Mouse (Mus musculus): ENCODE results near the gene Ssc4d.
A peak's percentile ranks its signal among the peaks of the same experiment; 100 is the strongest.

The Ssc4d gene

DNA sequence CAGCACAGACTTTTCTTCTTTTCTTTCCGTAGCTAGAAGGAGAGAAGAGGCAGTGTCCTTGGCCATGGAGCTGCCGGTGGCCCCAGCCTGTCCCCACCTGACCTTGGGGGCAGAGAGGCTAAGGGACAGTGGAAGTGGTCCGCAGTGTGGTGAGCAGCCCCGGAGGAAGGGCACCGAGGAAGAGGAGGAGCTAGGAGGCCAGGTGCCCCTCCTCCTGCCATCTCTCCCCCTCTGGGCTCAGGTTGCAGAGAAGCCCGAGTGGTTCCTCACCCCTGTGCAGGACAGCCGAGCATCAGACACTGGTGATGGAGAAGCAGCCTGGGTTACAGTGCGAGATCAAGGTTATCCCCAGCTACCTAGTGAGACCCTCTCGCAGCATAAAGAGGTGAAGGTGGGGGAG is at the start of gene Ssc4d:
Gene Ssc4d (minus strand): TSS at position 167 of the 400 bp plus-strand sequence.
- no peak for DNase-seq

DNA sequence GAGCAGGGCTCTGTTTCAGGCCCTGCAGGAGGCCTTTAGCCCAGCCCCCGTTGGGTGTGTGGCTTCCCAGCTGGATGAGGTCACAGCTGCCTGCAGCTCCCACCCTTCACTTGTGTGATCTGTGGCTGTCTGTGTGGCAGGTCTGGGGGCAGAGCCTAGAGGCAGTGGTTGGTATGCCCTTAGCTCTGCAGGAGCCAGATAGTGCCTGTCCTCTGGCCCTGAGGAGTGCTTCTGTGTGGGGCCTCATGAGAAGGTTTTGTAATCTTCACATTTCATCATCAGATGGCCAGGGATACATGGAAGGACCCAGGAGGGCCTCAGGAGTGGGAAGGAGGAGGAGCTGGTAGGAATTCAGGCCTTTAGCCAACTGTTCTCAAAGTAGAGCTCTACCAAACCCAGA is 45.6 kb upstream of the Ssc4d start:
- DNase-seq, result no peak

DNA sequence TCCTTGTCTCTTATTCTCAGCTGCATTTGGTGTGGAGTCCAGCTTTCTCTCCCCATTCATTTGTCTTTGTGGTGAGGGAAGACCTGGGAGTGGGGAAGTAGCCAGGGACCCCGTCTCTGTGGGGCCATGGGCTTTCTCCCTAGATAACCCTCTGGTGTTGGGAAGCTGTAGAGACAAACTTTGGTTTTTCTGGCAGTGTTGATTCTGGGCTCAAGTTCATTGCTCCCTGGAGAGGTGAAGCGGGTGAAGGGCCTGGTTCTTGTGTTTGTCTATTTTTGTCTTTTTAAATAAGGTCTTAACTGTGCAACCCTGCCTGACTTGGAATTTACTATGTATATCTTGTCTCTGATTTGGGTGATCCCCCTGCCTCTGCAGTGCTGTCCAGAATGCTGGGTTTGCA is 44.4 kb upstream of the Ssc4d start:
- DNase-seq, result no peak

DNA sequence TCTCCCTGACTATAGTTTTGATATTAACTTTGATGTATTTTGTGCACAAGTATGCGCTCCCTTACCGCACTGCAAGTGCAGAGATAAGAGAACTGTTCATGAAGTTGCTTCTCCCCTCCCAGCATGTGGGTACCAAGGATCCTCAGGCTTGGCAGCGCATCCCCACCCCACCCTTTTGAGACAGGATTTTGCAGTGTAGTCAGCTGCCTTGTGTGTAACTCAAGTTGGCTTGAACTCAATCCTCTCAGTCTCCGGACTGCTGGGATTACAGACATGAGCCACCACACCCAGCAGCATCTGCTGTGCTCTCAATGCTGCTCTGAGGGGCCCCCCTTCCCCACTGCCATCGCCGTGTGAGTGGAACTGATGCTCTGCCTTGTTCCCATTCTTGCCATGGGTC is 42.9 kb upstream of the Ssc4d start:
- DNase-seq, result no peak

DNA sequence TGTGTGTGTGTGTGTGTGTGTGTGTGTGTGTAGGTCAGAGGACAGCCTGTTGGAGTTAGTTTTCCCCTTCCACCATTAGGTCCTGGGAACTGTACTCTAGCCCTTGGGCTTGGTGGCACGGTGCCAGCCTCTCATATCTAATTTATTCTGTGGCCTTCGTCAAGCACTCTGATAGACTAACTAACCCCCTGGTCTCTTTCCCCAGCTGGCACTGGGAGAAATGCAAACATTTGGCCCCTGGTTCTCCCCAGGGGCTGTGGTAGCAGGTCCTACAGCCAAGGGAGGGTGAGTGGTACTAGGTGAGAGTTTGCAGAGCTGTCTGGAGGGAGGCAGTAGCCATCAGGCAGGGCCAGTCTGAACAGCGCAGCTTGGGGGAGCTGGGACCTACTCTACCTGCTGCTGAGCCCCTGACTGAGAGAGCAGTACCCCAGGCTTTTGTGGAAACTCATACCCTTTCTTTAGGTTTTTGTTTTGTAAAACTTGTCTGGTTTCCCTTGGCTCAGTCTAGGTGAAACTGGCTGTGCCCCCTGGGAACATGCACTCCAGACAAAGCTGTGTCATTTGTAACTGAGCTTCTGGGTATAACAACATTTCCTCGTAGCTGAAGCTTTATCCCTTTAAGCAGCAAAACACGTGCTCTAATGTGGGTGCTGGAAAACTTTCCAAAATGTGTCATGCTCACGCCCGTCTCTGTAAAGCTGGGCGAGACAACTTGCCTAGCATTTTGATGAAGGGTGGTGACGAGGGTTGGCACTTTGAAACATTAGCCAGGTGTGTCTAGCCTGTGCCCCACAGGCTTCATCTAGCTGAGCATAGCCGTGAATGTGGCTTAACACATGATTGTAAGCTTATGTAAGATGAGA is 41.9 kb upstream of the Ssc4d start:
- DNase-seq, result peak in 1 of 2 experiments; percentile 18

DNA sequence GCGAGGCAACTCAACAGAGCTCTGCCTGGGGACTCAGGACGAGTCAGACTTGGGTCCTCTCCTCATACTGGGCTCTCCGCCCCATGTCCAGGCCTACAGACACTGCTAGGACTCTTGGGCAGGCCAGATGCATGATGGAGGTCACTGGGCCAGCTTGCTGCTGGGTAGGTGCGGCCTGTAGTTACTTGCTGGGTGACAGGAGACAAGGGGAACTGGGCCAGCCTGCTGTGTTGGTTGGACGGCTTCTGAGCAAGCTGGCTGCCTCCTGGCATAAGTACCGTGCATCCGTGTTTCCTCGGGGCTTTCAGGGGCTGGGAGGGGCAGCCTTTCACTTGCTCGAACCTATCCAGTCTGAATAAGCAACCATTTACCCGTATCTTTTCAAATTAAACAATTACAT is 41.3 kb upstream of the Ssc4d start:
- no peak for DNase-seq

DNA sequence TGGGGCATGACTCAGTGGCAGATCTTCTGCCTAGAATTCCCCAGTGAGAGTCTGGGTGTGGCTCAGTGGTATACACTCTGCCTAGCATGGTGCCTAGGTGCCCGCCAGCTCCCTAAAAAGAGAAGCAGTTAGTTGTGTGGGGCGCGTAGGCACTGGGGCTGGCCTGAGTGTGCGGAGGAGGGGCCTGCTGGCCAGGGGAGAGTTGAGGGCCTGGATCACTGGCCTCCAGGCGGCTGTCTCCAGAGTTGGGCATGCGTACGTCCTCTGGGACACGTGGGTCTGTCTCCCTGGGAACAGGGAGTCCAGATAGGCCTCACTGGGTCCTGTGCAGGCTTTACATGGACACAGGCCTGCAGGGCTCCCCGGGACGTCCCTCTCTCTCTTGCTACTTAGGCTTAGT is 40.5 kb upstream of the Ssc4d start:
- no peak for DNase-seq

DNA sequence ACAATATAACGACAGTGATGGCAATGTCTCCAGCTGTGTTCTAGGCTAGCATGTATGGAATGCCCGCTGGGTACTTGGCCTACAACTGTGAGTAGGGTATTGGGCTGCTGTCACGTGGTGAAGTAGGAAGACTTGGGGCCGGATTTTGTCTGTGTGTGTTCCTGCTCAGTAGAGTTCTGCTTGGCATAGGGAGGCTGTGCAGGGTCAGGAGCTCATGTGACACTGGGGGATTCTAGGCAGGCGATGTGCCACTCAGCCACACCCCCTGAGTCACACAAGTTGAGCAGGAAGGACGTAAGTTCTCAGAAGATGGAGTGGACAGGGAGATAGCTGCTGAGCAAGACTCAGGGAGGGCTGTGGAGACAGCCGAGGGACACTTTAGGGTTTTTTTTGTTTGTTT is 33.4 kb upstream of the Ssc4d start:
- no peak for DNase-seq

DNA sequence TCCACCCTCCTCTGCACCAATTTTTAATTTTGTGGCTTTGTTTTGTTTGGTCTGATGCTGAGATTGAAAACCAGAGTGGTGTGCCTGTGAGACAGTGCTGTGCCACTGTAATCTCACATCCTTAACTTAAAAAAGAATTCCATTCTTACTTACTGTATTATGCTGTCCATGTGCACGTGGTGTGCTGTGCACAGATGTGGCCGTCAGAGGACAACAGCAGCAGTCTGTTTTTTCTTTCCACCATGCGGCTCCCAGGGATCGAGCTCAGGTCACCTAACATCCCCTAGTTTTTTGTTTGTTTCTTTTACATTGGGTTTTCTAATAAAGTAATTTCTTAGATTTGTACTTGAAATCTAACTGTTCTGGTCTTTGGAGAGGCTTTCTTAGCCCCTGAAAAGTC is 30.2 kb upstream of the Ssc4d start:
- DNase-seq, result no peak

DNA sequence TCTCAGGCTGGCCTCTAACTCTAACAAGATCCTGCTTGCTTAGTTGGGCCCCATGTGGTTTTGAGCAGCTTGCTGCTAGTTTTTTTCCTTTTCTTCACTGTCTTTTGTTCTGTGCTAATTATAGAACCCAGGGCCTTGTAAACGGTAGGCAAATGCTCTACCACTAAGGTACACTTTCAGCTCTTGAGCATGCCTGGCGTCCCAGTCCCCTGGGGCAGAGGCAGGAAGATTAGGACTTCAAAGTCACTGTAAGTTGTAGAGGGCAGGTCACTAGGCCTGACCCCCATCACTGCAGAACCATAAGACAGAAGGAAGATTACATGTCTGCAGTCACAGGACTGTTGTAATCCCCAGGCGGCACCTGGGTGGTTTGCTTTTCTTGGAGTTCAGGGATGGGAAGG is 28.4 kb upstream of the Ssc4d start:
- no peak for DNase-seq

DNA sequence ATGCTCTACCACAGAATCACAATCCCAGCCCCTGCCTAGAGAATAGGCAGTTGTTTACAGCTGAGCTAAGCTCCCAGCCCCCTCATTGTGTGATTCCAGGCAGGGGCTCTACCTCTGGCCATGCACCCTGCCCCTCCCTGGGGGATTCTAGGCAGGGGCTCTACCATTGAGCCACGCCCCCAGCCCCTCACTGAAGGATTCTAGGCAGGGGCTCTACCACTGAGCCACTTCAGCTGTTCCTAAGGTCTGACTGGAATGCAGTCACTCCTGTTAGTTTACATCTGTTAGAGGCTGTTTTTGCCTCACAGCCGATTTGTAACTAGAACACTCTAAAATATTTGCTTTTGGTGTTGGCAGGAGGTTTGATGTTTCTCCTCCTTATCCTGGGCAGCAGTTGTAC is 28.0 kb upstream of the Ssc4d start:
- DNase-seq, result no peak

DNA sequence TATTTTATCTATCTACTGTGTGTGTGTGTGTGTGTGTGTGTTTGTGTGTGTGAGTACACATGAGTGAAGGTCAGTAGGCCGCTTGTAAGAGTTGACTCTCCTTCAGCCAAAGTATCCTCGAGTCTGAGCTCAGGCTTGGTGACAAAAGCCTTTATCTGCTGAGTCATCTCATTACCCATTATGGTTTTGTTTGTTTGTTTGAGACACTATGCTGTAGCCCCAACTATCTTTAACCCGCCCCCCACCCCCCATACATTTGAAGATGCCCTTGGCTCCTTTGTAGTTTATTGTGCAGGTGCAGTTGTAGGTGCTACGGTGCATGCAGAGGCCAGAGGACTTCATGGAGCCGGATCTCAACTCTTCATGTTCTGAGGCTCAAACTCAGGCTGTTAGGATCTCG is 26.9 kb upstream of the Ssc4d start:
- DNase-seq, result no peak

DNA sequence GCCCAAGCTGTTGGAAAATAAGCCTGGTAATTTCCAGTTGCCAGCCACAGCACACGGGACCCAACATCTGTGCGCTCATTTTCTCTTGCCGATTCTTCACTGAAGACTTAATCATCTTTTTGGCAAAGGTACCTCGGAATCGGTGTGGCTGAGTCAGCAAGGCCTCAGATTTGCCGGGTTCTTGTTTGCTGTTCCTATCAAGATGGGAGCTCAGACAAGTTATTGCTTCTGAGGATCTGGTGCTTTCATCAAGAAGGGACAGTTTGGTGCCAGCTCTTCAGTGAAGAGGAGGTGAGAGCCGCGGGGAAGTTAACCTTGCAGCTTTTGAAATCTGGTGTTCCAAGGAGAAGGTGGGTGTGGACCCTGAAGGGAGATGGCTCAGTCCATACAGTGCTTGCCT is 21.8 kb upstream of the Ssc4d start:
- no peak for DNase-seq

DNA sequence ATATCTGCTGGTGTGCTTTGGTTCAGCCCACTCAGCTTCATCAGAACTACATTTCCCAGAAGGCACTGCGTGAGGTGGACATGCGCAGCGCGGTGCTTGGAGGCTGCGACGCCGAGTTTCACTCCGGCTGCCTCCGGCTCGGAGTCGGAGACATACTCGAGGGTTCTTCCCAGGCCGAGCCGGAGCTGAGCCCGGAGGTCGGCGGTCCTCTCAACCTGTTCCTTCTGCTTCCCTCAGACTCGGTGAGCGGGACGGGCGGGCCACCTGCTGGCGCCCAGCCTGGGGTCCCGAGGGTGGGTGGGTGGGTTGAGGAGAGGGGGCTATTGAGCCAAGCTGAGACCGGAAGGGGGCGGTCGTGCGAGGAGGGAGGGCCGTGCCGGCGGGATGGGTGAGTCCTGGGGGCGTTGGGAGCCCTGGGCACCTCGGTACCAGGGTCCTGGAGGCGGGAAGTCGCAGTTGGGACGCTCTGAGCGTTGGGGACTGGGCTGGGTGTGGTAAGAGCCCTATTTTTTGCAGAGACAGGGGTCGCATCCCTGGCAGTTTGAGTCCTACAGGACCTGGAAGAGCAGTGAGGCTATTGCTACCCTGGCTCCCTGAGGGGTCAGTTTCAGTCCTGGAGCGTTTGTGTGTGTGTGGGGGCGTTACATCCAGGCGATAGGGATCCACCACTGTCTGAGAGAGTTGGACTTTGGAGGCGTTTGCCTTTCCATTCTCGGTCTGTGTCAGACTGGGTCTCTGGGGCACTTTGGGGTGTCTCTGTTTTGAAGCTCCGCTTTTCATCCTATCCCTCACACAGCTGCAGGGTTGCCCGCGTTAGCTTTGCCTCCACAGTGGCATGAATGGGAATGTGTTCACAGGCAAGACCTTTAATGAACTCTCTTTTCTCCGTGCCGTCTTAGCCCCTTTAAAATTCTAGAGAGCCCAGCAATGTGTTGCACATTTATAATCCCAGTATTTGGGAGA is 20.7 kb upstream of the Ssc4d start, which contains the start of gene Dtx2:
Gene Dtx2 (plus strand): TSS at position 76 of the 963 bp plus-strand sequence.
- peak; percentile 86 to 87 for DNase-seq

DNA sequence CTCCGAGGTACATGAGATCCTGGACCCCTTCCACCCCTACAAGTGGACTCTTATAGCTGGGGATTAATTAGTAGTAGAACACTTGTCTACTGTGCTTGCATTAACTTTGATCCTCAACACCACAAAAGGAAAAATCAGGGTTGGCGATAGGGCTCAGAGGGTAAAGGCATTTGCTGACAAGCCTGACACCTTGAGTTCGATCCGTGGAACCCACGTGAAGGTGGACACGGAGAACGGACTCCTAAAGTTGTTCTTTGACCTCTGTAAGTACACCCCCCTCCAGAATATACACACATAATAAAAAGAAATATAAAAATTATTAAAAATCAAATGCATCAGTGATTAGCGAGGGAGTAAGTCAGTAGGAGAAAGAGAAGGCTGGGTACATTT is 20.0 kb upstream of the Ssc4d start:
- DNase-seq, result peak in 1 of 2 experiments; percentile 16

DNA sequence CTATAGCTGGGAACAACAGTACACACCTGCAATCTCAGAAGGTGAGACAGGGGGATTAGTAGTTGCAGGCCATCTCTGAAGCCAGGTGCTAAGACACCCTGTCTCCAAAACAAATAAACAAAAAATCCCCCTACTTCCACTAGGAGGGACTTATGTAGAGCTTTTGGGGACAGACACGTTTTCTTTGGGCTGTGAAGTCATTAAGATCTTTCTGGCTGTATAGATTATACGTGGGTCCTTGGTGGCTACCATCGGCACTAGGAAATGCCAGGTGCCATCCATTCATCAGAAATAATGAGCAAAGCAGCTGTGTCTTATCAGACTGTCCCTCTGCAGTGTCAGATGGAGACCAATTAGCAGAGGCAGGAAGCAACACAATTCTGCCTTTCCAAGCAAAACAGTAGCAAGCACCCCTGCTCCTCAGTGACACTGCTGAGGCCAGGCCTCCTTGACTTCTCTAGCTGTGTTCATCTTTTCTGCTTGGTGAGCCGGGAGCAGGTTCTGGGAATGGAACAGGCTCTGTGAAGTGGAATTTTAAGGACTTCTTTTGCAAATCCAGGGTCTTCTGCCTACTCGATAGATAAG is 19.1 kb upstream of the Ssc4d start:
- no peak for DNase-seq

DNA sequence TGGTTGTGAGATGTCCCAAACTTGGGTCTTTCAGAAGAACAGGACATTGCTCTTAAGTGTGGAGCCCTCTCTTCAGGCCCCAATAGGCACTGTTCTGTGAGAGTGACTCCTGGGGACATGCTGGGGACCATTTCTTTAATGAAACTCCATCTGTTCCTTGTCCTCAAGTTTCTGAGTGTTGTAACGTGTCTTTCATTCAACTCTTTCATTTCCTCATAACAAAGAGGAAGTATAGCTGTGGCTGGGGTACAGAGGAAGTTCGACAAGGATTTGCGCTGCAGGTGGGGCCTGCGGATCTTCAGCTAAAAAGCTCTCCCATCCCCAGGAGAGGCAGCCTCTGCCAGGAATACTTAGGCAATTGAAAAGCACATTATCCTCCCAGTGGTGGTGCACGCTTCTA is 16.3 kb upstream of the Ssc4d start:
- DNase-seq, result no peak

DNA sequence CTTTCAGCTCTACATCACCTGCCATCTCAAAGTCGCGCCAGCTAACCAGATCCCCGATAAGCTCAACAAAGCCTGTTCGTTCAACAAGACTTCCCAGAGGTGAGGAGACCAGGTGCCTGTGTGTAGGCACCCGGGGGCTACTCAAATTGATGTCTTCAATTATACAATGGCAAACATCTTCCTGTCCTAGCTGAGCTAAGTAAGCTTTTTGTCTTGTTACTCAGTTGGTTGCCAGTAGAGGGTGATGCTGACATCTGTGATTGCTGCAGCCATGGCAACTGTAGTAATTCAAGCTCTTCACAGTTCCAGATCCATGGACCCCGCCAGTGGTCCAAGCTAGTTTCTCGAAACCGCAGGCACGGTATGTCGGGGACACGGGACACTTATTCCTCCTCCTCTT is 12.9 kb upstream of the Ssc4d start:
- no peak for DNase-seq

DNA sequence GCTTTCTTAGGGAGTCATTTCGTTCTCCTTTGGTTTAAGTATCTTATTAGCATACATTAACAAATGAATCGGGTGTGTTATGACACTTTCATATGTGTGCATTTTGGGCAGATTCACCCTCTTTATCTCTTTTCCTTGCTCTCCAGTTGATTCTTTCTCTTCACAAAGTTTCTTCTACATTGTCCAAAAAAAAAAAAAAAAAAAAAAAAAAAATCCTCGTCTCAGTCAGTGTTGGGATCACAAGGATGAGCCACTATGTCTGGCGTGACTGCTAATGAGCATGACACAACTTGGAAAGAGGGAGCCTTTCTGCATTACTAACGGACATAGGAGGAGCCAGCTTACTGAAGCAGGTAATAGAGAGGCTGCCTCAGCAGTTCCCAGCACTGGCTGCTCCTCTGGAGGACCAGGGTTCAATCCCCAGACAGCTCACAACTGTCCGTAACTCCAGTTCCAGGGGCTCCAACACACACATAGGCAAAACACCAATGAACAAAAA is 10.3 kb upstream of the Ssc4d start:
- no peak for DNase-seq

DNA sequence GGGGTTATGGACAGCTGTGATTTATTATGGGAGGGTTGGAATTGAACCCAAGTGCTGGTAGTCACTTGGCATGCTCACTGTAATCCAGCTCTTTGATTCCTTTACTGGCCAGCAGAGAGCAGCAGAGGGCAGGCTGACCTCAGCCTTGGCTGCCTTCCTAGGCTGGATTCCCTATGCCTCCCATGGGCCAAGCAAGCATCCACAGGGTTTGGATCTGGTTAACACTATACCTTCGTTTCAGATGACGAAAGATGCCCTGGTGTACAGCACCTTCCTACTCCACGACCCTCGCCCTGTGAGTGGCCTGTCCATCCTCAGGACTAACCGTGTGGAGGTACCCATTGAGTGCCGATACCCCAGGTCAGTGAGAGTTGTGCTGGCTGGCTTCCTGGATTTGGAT is 8.1 kb upstream of the Ssc4d start:
- DNase-seq, result peak; percentile 73 to 78

DNA sequence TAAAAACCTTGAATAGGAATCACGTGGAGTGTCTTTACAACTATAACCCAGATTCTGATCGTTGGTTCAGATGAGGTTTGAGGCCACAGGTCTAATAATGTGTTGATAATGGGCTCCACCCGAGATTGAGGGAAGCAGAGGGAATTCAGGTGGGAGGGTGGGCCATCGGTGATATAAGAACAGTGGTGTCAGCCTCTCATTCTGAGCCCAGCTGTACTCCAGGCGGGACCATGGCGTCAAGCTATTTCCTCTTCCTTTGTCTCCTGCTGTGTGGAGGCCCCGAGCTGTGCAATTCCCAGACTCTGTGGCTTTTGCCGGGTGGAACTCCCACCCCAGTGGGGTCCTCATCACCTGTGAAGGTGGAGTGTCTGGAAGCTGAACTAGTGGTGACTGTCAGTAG is 5.6 kb upstream of the Ssc4d start, which contains the start of gene Zp3:
Gene Zp3 (plus strand): TSS at position 196 of the 400 bp plus-strand sequence.
- DNase-seq, result no peak

DNA sequence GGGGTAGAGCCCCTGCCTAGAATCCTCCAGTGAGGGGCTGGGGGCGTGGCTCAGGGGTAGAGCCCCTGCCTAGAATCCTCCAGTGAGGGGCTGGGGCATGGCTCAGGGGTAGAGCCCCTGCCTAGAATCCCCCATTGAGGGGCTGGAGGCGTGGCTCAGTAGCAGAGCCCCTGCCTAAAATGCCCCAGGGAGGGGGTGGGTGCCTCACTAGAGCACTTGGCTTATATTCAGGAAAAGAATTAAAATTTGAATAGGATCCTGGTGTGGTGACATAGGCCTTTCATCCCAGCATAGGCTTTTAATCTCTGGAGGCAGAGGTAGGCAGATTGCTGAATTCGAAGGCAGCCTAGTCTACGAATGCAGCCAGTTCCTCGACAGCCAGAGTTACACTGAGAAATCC is 5.0 kb upstream of the Ssc4d start:
- no peak for DNase-seq
